Mouse (Mus musculus): ENCODE data around the gene Ctnnd2.

The Ctnnd2 gene

DNA sequence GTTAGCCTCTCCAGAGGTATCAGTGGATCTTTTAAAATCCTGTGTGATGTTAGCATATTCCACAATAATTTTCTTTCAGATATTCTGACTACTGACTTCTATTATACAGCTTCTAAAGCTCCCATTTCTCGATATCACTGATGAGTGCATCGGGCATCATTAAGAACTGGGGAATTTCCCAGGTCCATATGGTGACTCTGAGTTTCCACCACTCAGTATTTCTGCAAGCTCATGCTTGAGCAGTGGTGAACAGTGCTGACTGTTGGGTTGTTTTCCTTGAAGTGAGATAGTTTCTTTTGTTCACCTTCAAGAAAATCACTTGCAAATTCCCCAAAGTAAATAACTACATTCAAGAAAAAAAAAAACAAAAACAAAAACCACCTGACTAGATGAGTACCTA is 542.4 kb downstream of the Ctnnd2 start:
- DNase-seq (ENCODE audit: low read depth, low spot score): no peak

DNA sequence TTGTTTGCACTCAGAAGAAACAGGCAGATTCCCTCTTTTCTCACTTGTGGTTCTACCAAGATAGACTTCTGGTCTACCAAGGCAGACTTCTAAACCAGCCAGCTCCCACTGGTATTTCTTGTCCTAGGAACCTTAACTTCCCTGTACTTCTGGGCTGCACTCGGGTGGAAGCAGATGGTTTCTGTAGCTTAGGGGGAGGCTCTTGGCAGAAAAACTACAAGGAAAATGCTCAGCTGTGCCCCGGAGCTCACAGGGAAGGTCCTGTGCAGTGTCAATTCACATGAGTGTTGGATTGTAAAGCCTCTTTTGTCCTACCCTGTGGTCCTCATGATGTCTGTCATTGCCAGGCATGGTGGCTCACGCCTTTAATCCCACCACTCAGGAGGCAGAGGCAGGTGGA is 546.4 kb downstream of the Ctnnd2 start:
- no peak for DNase-seq (ENCODE audit: low read depth, low spot score)

DNA sequence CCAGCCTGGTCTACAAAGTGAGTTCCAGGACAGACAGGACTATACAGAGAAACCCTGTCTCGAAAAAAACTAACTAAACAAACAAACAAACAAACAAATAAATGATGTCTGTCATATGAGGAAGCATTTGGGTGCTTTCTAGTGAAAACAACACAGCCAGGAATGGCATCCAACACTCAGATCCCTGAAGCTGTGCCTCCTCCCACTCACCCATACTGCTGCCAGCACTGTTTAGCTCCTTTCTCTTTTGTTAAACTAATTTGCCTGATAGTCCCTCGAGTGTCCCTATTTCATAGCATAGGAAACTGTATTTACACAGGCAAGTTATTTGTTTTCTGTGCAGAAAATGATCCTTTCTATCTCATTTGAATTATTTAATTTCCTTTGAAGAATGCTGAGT is 546.8 kb downstream of the Ctnnd2 start:
- DNase-seq (ENCODE audit: low read depth, low spot score): no peak

DNA sequence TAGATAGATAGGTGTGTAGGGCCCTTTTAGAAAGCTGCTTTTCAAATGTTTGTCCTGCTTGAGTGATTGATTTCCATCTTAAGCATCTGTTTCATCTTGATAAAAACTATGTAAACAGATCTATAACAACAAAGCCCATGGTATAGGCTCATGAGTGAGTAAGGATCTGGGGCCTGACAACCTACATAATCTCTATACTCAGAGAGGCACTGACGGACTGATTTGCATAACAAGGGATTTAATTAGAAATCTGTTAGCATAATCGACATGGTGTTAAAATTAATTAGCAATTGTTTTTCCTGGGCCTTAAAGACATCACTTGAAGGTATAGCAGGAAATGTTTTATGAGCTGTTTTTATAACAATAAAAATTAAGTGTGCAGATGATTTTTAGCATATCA is 548.7 kb downstream of the Ctnnd2 start:
- DNase-seq (ENCODE audit: low read depth, low spot score): no peak

DNA sequence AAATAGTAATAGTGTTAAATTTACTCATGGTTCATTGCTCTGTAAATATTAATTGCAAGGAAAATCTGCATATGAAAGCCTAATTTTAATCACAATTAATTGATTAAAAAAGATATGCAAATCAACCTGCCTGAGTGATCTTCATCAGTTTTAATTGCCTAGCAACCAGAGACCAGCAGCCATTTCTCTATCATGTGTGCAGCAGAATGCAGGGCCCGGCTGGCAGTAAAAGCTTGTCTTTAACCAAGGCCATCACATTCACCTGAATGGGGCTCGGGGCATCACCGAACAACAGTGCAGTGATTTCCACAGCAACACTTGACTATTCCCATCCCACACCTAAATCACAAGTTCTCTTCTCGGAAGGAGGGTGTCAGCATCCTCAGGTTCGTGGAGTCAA is 553.7 kb downstream of the Ctnnd2 start:
- no peak for DNase-seq (ENCODE audit: low read depth, low spot score)

DNA sequence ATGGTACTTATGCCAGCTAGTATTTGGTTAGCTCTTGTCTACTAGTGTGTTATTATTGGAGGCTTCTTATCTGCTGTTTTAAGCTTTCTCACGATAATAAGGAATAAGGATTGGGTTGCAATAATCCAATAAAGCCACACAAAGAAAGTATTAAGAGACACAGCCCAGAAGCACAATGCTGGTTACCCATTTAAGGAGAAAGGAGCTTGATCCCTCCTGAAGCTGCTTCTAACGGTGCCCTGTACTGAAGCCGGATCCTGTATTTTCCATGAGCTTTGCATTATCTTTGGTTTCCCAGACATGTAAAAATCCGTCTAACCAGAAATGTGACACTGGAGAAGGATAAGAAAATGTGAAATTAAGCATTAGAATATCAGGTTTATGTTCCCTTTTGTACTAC is 565.8 kb downstream of the Ctnnd2 start:
- DNase-seq (ENCODE audit: low read depth, low spot score): no peak

DNA sequence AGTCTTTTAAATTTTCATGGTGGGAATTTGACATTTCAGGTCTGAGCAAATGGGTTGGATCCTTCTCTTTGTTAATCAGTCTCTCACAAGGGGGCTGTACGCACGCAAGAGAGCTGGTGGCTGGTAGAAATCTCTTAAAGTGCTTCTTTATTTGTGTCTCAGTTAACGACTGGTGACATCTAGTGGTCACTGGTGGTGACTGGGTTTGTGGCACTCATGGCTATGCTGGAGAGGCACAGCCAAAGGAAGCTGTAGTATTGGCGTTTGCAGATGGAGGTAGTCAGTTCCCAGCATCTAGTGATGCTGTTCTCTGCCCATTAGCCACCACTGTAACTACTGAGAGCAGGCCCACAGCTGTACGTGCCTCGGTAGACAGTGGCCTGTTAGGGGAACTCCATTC is 568.3 kb downstream of the Ctnnd2 start:
- DNase-seq (ENCODE audit: low read depth, low spot score): peak; percentile 68

DNA sequence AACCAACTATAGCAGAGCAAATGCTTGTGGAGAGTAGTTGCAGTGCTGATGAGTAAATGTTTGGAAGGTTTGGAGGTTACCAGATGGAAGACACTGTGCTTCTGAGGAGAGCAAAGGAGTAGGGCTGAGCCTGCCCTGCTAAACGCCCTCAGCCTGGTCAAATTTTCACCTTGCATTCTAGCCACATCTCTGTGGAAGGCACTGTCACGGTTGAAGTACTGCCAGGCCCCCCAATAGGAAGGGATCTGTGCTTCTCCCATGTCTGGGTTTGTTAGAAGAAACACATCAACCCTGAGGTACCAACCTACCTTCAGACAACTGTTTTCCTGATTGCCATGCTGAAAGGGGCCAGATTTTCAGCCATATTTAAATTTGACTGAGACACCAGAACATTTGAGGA is 585.6 kb downstream of the Ctnnd2 start:
- DNase-seq (ENCODE audit: low read depth, low spot score): no peak

DNA sequence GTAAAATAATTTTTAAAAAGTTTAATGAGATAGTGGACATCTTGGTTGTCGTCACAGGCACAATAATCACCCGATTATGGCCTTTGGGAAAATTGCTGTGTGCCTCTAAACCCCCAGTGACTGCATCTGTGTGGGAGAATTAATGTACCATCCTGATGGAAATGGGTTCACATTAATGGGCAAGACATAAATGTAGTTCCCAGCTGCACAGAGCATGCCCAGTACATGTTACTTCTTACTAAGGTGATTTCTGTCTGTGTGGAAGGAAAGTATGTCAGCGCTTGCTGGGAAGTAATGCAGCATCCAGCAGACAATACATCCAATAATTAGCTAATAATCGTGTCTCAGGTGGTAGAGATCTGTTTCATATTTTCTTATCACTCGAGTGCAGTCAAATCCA is 589.8 kb downstream of the Ctnnd2 start:
- DNase-seq (ENCODE audit: low read depth, low spot score): no peak

DNA sequence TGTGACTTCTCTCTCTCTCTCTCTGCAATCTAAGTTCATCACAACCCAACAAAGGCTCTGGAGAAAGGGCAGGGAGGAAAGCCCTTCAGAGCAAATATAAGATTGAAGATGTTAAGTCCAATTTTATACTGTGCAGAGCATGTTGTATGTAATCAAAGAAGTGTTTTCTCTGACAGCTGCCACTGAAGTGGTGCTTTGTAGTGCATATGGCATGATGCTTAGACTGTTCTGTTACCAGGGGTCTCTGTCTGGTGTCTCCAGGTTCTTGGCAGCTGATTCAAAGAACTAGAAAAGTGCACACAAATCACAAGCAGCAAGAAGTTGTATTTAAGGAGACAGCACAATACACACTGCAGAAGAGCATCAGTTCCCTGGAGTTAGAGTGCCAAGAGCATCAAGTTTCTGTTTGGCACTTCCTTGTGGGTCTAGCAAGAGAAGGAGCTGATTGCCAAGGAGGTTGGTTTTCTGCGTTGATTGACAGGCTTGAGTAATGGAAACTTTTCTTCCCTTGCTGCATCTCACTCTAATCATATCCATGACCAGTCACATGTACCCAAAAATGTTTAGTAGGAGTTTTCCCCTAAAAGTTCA is 590.4 kb downstream of the Ctnnd2 start:
- DNase-seq (ENCODE audit: low read depth, low spot score): no peak

DNA sequence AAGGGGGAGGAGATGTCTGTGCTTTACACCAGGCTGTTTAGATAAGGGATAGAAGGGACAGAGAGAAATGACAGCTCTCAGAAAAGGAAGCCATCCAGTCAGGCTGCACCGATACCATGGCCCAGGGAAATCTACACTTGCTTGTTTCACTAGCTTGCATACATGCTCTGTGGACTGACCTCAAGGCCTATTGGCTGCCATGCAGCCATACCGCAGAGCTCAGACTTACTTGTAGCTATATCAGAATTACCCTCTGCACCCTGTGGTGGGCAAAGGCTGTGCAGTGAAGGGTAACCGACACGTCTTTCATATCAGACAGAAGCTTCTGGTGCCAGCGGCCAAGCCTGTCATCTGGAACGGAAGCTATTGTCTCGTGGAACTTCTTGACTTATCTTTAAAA is 604.5 kb downstream of the Ctnnd2 start:
- no peak for DNase-seq (ENCODE audit: low read depth, low spot score)

DNA sequence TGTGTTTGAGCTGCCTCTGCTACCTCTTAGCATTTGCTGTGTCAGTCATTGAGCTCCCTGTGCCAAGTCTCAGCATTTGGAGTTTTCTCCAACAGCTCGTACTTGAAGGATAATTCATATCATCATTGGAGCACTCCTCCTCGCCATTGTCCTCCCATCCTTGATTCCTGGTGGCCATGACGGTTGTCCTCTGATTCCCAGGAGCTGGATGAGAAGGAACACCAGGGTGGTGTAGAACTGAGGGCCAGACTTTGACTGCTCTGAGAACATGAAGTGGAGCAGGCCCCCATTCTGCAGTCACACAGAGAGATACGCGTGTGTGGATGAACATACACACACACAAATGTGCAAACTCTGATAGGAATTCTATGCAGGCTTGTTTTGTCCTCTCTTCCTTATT is 605.4 kb downstream of the Ctnnd2 start:
- no peak for DNase-seq (ENCODE audit: low read depth, low spot score)

DNA sequence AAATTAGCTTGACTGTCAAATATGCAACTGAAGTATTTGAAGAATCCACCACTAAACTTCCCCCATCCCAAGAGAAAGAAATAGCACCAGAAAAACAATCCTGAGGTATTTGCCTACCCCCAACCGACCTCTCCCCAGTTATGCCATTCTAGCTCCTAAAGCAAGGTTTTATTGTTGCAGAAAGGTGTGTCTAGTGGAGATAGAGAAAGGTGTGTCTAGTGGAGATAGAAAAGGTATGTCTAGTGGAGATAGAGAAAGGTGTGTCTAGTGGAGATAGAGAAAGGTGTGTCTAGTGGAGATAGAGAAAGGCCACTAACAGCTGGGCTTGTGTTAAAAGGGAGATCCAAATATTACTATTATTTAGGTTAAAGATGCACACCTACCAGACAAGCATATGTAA is 607.5 kb downstream of the Ctnnd2 start:
- DNase-seq (ENCODE audit: low read depth, low spot score): no peak

DNA sequence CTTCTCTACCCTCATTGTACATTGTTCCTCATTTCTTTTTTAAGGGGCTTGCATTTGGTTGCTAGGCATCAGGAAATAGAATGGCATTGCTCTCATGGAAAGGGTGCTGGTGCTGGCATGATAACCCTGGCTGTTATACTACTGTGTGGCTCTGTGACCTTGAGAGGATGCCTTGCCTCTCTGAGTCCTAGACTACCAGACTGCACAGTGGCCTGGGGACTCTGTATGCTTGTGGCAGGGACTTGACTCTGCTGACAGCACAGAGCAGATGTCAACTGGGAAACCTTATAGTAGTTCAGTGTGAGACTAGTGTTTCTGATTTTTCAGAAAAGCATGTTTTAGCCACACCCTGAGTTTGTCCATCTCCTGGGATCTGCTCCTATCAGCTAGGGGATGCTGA is 608.6 kb downstream of the Ctnnd2 start:
- no peak for DNase-seq (ENCODE audit: low read depth, low spot score)

DNA sequence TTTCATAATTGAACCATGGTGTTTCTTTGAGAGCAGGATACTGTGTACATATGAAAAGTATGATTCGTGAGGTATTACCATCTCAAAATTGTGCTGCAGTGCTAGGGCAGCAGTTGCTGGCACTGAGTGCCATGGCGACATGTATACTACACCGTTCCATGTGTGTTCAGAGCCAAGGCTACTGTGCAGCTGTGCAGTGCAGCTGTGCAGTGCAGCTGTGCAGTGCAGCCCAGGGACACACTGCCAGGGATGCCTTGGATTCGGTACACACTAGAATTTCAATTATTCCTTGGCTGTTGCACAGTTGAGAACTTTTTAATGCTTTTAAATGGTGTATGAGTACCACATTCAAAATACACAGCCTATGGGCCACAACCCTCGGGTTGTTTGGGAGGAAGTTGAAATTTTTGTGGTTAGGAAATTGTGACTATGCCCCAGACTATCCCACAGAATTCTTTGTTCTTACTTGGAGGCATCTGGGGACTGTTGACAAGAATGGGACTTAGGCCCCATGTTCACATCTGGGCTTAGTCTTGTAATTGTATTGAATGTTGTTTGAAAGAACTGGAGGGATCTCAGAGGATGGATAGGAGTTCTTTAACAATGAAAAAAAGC is 613.4 kb downstream of the Ctnnd2 start:
- no peak for DNase-seq (ENCODE audit: low read depth, low spot score)

DNA sequence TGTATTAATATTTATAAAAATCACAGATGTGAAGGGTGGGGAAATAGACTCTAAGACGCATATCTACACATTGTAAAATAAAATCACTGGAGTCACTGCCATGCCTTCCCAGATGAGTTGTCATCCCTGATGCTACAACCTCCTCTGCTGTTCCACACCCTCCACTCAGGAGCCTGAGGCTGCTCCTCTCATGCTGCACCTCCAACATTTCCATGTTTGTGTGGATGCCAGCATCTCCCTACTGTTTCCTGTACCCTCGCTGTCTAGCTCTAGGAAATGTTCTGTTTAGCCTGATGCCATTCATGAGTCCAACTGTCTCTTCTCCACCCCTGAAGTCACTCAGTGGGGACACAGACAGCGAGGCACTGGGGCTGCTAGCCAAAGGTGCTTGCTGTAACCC is 620.9 kb downstream of the Ctnnd2 start:
- DNase-seq (ENCODE audit: low read depth, low spot score): no peak

DNA sequence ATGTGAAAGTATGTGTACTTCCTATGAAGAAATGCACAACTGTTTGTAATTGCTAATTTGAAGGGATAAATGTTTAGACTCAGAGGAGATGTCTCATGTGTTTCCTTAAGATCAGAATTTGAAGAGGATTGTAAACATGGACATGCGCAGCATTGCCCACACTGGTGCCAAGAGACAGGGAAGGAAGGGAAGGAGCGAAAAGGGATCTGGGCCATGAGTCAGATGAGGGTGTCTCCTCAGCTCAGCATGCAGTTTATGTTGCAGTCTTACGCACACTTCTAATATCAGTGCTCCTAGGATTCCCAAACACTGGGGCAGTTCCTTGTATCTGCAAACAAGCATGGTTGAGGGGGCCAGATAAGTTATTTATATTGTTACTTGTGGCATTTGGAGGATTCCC is 623.3 kb downstream of the Ctnnd2 start:
- no peak for DNase-seq (ENCODE audit: low read depth, low spot score)

DNA sequence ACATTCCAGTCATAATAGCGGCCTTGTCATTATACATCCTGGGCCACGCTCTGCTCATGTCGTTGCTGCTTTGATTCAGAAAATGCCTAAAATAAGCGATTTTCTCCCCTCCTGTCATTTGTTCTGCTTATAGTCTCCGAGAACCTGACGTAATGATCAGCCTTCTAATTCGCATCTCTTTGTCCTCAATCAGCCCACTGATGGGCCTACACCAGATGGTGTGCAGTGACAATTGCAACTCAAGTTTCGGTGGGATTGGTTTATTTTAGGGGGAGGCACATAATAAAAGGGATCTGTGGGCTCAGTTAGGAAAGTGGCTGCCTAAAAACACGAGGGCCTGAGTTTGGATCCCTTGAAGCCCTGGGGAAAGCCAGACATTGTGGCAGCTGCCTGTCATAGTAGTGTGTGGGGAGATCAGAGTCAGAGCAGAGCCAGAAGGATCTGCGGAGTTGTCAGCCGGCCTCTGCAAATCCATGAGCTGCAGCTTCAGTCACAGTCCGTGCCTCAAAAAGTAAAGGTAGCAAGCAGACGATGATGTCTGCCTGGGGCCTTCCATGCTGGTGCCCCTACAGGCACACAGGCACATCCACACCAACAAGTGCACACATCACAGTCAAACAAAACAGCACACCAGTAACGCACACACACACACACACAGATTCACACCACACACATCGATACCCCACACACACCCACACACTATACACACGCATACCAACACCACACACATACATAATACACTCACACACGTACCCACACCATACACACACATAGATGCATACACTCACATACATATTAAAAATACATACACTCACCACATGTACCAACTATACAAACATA is 655.3 kb downstream of the Ctnnd2 start:
- no peak for DNase-seq (ENCODE audit: low read depth, low spot score)

DNA sequence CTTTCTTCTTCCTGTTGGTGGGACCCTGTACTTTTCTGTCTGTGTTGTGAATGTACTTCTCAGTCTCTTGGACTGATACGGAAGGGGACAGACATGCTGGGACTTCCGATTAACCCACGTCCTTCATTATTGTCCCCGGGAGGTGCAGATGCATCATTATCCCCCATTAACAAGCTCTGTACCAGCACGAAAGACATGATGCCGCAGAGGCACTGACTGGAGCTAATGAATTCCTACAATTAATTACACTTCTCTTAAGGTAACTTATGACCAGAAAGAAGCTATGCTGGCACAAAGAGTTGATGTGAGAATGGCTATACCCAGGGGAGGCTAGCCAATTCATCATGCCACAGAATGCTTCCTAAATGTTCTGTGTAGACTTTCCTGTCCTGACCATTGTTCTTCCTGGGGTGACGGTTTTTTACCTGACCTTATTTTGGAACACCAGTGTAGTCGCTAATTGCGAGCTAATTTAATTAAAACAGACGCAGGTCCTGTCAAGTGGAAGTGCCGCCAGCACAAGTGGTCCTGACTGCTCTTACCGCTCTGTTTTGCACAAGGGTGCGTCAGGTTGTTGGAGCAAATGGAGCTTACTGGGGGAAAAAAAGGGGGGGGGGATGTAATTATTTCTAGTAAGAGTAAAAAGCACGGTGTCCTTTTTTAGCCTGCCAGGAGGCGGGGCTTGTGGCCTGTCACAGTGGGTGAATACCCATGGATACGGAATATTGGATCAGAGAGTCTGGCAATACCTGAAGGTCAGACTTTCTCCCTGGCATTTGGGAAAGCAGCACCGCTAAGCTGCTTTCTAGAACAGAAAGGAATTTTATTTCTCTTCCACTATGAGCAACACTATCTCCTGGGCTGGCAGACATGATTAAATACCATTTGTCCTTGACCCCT is 685.1 kb downstream of the Ctnnd2 start:
- no peak for DNase-seq (ENCODE audit: low read depth, low spot score)

DNA sequence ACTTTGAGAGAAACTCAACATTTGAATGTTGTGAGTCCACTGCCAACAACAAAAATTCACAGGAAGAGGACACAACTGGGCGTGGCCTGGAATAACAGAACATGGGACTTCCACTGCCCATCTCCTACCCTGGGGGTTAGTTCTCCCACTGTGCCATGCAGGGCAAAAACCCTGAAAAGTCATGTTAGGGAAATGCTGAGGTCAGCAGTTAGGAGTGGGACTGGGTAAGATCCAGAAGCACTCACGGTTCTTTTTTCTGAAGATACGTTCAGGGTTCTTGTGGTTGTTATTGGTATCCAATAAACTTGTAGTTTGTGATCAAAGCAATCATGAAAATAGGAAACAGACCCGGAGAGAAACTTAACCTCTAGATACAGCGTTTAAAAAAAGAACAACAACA is 695.0 kb downstream of the Ctnnd2 start:
- DNase-seq (ENCODE audit: low read depth, low spot score): no peak

DNA sequence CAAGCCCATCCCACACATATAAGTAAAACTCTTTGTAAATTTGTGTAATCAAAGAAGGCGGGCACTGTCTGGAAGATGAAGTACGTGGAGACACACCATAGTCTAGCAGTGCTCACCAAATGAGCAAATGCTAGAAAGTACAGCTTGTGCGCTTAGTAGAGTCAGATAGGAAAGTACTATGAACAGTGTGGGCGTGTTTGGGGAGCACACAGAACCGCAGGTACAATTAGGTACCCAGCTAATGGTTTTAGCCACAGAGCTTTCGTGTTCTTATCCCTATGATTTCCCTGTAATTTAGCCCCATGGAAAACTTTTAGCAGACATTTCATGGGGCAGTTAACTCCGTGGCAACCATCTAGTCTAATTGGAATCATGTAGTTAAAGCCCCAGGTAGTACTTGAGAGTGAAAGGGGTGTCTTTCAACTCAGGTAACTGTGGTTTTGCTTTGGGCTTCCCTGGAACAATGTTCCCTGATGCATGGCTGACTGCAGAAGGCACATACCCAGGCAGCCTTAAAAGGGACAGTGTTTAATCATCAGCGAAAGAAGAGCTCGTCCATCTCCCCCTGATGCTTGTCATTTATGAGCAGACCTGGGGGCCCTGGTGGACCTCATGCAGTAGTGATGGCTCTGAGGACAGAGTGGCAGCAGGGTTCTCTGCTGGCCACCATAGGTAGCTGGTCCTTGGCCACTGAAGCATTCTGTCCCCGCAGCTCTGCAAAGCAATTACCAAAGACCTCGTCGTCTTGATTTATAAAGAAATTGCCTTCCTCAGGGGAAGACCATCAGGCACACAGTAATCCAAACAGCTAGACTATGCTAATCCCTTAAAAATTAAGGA is 697.5 kb downstream of the Ctnnd2 start:
- DNase-seq (ENCODE audit: low read depth, low spot score): no peak
